Mouse (Mus musculus): ENCODE measurements around the gene Msx2. TPM values are rescaled to one million over a fixed set of nuclear protein-coding genes. Genes with fewer than 3 reads are reported as not detected.

Msx2 gene
- polyA plus RNA-seq, 1 experiment from 2014 or later, result 0.70 TPM

DNA sequence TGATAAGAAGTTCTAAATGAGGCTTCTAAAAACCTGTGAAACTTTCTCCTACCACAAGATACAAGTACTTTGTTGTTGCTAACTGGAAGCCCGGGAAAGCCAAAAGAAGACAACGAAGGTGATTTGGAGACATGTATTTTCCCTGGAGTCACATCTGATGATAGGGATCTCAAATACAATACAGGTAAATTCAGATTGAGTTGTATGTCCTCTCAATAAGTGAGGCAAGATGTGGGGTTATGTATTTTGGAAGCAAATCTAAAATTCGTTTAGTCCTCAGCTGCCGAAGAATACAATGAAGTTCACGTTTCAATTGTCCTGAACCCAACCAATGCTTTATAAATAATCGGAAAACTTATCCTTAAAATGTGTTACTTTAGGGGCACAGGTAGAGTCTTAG, 1.6 kb upstream of the Msx2 start:
- no peak overlapping the region for H3K9ac ChIP-seq (replicated peaks)
- no peaks in the 10 kb centered on the region for H3K36me3 ChIP-seq
- H3K4me3 ChIP-seq, result no peak overlapping the region
- H3K9me3 ChIP-seq, result no peaks in the 10 kb centered on the region
- no peak overlapping the region for H3K27ac ChIP-seq (replicated peaks)
- no peak for ATAC-seq (replicated peaks)
- no peak overlapping the region for H3K4me2 ChIP-seq (replicated peaks)
- peaks cover 24% of the 10 kb centered on the region for H3K4me1 ChIP-seq
- peaks cover 96% of the 10 kb centered on the region for H3K27me3 ChIP-seq
- WGBS, result 11% methylated on average over 6 of the region's 6 CpGs

DNA sequence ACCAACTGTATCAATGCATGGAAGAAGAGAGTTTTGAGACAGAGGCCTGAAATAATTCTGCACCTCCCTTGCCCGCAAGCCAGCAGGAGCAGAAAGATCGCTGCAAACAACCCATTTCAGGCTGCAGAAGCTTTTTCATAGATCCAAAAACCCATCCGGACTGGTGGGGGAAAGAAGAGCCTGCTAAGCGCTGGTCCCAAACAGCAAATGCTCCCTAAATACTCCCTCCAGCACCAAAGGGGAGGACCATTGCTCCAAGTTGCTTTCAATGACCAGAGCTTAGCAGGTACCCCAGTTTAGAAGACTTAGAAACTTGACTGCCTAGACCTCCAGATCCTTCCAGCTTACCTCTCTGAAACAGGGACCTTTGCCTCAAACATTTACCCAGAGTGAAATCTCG, 1.1 kb upstream of the Msx2 start:
- Histone ChIP-seq H3K27me3 (peaks cover 96% of the 10 kb centered on the region), H3K4me3 (no peak overlapping the region), H3K36me3 (no peaks in the 10 kb centered on the region), H3K4me1 (peaks cover 24% of the 10 kb centered on the region), H3K9ac (replicated peaks) (no peak overlapping the region), H3K4me2 (replicated peaks) (no peak overlapping the region), H3K27ac (replicated peaks) (no peak overlapping the region), H3K9me3 (no peaks in the 10 kb centered on the region)
- ATAC-seq (replicated peaks), result no peak
- 10% methylated on average over 5 of the region's 5 CpGs for WGBS

DNA sequence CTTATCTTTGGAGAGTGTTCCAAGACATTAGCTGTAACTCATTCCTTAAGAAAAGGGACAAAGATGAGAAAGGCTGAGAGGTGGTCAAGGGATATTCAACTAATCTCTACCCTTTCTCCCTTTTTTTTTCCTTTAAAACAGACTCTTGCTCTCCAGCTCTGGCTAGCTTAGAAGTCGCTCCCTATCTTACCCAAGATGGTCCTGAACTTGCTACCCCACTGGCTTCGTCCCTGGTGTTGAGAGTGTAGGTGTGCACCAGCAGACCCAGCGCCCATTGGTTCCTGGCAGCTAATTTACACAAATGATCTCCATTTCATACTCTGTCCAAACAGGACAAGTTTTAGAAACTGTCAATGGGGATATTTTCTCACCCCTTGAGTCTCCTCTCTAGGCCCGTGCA, 417 bp upstream of the Msx2 start:
- Histone ChIP-seq H3K27ac (replicated peaks) (no peak overlapping the region), H3K9me3 (no peaks in the 10 kb centered on the region), H3K4me1 (peaks cover 24% of the 10 kb centered on the region), H3K4me3 (no peak overlapping the region), H3K4me2 (replicated peaks) (no peak overlapping the region), H3K36me3 (no peaks in the 10 kb centered on the region), H3K9ac (replicated peaks) (no peak overlapping the region), H3K27me3 (peaks cover 96% of the 10 kb centered on the region)
- 4% methylated on average over 4 of the region's 4 CpGs for whole genome bisulfite sequencing
- no peak for ATAC-seq (replicated peaks)

DNA sequence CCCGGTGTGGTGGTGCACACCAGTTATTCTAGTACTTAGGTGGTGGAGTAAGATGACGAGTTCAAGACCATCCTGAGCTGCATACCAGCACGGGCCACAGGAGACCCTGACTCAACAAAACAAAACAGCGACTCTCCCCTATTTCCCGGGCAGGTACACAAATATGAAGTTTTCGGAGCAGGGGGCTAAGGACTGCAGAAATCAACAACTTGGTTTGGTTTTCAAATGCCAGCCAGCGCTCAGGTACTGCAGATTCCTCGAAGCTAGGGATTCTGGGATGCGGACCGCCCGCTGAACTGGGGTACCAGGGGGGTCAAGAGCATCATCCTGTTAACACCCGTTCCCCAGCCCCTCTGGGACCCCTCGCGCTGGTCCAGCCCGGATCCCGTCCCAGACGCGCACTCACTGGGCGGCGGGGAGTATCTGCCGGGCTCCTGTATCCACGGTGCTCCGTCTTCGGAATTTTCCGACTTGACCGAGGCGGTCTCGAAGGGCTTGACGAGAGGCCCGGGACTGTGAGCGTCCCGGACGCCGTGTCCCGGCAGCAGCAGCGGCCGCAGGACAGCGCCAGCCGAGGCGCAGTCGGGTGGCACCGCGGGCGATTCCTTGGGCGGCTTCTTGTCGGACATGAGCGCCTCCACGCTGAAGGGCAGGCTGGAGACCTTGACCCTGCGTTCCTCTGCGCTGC, 804 bp downstream of the Msx2 start:
- Histone ChIP-seq H3K4me3 (peak overlapping the region; percentile 42), H3K9me3 (no peaks in the 10 kb centered on the region), H3K4me2 (replicated peaks) (peak overlapping the region; percentile 65), H3K9ac (replicated peaks) (0 out of 2 replicates have a peak overlapping the region, but pooled peaks have one; percentile 32), H3K27me3 (peaks cover 96% of the 10 kb centered on the region), H3K27ac (replicated peaks) (no peak overlapping the region), H3K4me1 (peaks cover 24% of the 10 kb centered on the region), H3K36me3 (no peaks in the 10 kb centered on the region)
- no peak; the same call in 1 of the 2 replicates for ATAC-seq (replicated peaks)
- WGBS, result under 1% methylated on average over 50 of the region's 50 CpGs

DNA sequence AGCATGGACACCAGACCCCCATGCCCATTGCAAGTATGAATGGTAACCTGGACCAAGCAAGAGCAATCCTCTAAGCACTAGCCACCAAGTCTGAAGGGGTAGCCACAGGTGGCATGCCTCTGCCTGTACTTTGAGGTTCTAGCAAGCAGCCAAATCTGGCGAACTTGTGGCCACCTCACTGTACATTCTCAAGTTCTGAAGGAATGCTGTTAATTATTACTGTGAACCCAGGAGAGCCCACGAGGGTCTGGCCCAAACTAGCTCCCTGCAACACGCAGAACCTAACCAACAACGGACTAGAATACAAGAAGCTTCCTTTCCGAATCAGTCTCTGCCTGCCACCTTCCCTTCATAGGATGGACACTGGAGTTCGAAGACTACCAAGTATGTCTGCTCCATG, 1.5 kb downstream of the Msx2 start:
- Histone ChIP-seq H3K27ac (replicated peaks) (no peak overlapping the region), H3K36me3 (no peaks in the 10 kb centered on the region), H3K9me3 (no peaks in the 10 kb centered on the region), H3K4me2 (replicated peaks) (no peak overlapping the region), H3K4me3 (no peak overlapping the region), H3K27me3 (peaks cover 96% of the 10 kb centered on the region), H3K4me1 (peaks cover 23% of the 10 kb centered on the region), H3K9ac (replicated peaks) (no peak overlapping the region)
- WGBS, result 9% methylated on average over 6 of the region's 6 CpGs
- no peak for ATAC-seq (replicated peaks)

DNA sequence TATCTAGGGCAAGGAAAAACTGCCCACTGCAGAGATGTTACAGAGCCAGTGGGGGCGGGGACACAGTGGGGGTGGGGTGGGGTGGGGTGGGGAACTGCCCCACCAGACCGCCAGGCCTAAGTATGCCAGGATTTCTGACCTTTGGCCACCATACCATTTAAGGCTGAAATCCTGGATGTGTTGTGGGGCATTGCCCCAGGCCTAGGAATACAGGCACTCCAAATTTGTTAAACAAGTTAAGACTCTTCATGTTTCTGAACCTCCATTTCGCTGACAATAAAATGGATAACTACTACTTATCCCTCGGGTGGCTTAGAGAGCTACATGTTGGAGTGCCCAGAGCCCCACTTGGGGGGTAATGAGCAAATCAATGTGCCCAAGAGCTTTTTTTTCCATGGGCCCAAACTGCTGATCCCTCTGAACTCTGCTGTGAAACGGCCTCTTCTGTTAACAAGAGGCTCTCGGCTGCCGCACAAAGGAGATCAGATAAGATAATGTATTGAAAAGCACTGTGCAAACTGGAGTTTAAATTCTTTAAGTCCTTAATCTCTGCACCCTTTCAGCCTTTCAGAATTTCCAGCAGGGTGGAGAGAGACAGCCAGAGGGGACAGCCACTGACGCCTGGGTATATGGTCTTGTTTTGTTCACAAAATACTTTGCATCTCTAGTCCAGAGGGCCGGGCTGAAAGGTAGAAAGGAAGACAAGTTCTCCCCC, 2.3 kb downstream of the Msx2 start:
- Histone ChIP-seq H3K4me2 (replicated peaks) (no peak overlapping the region), H3K9me3 (no peaks in the 10 kb centered on the region), H3K9ac (replicated peaks) (no peak overlapping the region), H3K4me3 (no peak overlapping the region), H3K27ac (replicated peaks) (no peak overlapping the region), H3K4me1 (peaks cover 15% of the 10 kb centered on the region), H3K36me3 (no peaks in the 10 kb centered on the region), H3K27me3 (peaks cover 94% of the 10 kb centered on the region)
- WGBS, result 8% methylated on average over 9 of the region's 9 CpGs
- ATAC-seq (replicated peaks), result no peak

DNA sequence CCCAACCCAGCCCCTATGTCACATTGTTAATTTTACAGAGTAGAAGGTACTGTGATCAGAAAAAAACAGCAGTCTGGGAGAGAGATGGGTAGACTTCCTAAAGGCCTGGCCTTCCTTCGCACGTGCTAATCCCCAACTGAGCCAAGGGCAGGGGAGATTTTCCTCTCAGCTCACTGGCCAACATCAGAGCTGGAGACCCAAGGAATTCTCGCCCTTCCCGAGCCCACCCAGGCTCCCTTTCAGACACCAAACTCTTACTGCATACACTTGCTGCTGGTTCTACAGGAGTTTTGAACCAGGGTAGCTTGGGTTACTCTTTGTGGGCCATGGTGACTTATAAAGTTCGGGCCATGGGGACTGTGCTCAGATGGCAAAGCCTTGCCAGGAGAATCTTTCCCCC, 3.1 kb downstream of the Msx2 start:
- ATAC-seq (replicated peaks), result no peak
- H3K4me3 ChIP-seq, result no peak overlapping the region

DNA sequence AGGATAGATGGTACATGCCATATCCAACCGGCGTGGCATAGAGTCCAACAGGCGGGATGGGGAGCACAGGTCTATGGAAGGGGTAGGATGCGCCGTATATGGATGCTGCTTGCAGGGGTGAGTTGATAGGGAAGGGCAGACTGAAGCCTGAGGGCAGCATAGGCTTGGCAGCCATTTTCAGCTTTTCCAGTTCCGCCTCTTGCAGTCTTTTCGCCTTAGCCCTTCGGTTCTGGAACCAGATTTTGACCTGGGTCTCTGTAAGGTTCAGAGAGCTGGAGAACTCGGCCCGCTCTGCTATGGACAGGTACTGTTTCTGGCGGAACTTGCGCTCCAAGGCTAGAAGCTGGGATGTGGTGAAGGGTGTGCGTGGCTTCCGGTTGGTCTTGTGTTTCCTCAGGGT, 4.7 kb downstream of the Msx2 start:
- Histone ChIP-seq H3K36me3 (no peaks in the 10 kb centered on the region), H3K9me3 (no peaks in the 10 kb centered on the region), H3K4me1 (peaks cover 19% of the 10 kb centered on the region), H3K4me3 (no peak overlapping the region), H3K9ac (replicated peaks) (no peak overlapping the region), H3K27me3 (peaks cover 95% of the 10 kb centered on the region), H3K4me2 (replicated peaks) (no peak overlapping the region), H3K27ac (replicated peaks) (no peak overlapping the region)
- WGBS, result 15% methylated on average over 14 of the region's 14 CpGs
- no peak for ATAC-seq (replicated peaks)

More for the DNA sequence above, 3.1 kb downstream of the Msx2 start:
- no peak overlapping the region for H3K27ac ChIP-seq (replicated peaks)
- no peaks in the 10 kb centered on the region for H3K9me3 ChIP-seq
- 19% methylated on average over 5 of the region's 5 CpGs for WGBS
- H3K36me3 ChIP-seq, result no peaks in the 10 kb centered on the region
- H3K4me1 ChIP-seq, result peaks cover 14% of the 10 kb centered on the region
- no peak overlapping the region for H3K9ac ChIP-seq (replicated peaks)
- H3K4me2 ChIP-seq (replicated peaks), result no peak overlapping the region
- peaks cover 94% of the 10 kb centered on the region for H3K27me3 ChIP-seq

DNA sequence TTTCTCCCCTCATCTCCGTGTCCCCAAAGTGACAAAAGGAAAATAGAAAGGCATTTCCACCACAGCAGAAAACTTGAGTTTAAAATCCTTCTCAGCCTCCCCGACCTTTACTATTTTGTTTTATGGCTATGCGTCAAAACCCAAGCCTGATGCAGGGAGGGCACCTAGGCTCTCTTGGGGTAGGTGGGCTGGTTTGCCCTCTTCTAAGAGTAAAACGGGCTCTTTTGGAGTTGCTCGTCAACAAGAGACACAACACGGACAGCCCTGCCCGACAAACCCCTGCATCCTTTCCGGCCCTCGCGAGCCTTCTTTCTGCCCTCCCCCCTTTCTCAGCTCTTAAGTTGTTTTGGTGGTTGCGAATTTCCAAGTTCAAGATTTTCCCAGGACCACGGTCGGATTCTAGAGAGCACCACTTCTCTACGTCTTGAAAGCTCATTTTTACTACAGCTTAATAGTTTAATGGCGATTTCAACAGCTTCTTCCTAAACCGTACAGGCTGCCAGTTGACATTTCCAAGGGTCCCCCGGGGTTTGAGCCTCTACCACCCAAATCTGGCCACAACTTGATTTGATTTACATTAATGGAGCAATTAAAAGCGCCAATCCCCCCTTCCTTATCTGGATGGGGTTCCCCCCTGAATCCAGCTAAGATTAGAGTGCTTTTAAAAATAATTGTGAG, 6.5 kb downstream of the Msx2 start:
- Histone ChIP-seq H3K4me2 (replicated peaks) (no peak overlapping the region), H3K4me3 (no peak overlapping the region)
- no peak for ATAC-seq (replicated peaks)

DNA sequence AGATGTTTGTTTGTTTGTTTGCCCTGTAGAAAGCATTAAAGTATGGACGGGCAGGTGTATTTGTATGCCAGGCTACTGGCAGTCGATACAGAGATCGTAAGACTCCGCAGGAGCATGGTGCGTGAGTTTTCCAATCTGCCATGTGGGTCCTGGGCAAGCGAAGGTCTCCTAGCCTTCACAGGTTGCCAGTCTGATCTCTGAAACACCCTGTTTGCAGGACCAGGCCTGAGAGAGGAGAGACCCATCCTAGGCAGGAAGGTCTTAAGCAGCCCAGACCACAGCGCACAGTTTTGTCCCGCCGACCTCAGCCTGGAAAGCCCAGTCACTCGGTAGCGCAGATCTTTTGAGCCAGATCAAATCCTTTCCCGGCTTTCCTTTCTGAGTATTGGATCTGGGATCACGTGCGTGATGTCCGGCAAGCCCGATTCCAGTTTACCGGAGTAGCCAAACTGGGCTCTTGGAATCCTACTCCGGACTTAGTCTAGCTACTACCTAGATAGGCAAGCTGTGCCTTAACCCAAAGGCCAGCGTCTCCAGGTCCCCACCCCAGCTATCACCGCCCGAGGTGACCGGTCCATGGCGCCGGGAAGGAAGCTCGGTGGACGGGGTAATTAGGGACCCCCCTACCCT, 7.6 kb downstream of the Msx2 start:
- ATAC-seq (replicated peaks), result no peak
- H3K4me1 ChIP-seq, result peaks cover 22% of the 10 kb centered on the region
- no peak overlapping the region for H3K27ac ChIP-seq (replicated peaks)
- H3K9ac ChIP-seq (replicated peaks), result no peak overlapping the region
- no peaks in the 10 kb centered on the region for H3K36me3 ChIP-seq
- peaks cover 95% of the 10 kb centered on the region for H3K27me3 ChIP-seq
- 1% methylated on average over 26 of the region's 26 CpGs for whole genome bisulfite sequencing
- H3K4me2 ChIP-seq (replicated peaks), result no peak overlapping the region
- H3K4me3 ChIP-seq, result no peak overlapping the region
- H3K9me3 ChIP-seq, result no peaks in the 10 kb centered on the region

More for the DNA sequence above, 6.5 kb downstream of the Msx2 start:
- WGBS, result 3% methylated on average over 18 of the region's 18 CpGs
- Histone ChIP-seq H3K36me3 (no peaks in the 10 kb centered on the region), H3K4me1 (peaks cover 22% of the 10 kb centered on the region), H3K27me3 (peaks cover 95% of the 10 kb centered on the region), H3K9ac (replicated peaks) (no peak overlapping the region), H3K9me3 (no peaks in the 10 kb centered on the region), H3K27ac (replicated peaks) (no peak overlapping the region)

DNA sequence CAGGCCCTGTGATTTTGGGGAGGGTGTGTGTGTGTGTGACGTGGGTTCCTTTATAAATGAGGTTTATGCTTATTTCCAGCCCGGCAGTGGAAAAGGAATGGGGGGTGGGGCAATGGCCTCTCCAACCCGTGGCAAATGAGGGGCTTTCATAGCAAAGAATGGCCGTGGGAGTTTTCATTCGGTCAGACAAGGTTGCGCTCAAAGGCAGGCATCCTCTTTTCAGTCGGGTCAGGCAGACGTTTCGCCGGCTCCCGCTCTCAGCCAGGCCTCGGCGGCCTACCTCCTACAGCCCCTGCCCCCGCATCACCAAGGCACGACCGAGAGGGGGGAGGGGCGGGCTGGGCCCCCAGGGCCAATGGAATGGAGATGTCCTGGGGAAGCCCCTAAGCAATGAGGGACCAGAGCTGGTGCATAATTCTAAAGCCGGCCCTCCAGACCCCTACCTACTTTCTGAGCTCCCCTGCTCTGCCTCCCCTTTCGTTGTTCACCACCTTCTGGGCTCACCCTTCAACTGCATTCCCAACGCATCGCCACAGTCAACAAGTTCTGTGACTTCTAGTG, 8.4 kb downstream of the Msx2 start:
- no peak overlapping the region for H3K4me2 ChIP-seq (replicated peaks)
- no peak for ATAC-seq (replicated peaks)
- 1% methylated on average over 21 of the region's 21 CpGs for WGBS
- H3K27me3 ChIP-seq, result peaks cover 92% of the 10 kb centered on the region
- H3K36me3 ChIP-seq, result no peaks in the 10 kb centered on the region
- no peak overlapping the region for H3K4me3 ChIP-seq
- no peak overlapping the region for H3K27ac ChIP-seq (replicated peaks)
- peaks cover 22% of the 10 kb centered on the region for H3K4me1 ChIP-seq
- no peak overlapping the region for H3K9ac ChIP-seq (replicated peaks)
- no peaks in the 10 kb centered on the region for H3K9me3 ChIP-seq

DNA sequence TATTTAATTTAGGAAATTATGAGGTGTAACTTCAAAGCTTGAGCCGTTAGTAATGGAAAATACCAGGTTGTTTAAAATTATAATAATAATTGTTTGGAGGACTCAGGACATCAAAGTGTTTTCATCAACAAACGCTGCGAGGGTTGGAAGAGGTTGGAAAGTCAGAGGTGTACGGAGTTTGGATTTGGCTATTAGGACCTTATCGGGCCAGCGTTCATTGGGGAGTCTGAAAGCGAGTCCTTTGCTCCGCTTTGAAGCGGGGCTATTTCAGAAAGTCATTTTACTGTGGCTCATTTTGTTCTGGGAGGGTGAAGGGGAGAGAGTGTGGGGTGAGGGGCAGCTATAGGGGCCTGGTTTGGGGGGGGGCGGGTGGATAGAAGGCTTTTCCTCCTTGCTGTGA, 8.9 kb downstream of the Msx2 start:
- Histone ChIP-seq H3K4me2 (replicated peaks) (no peak overlapping the region), H3K9me3 (no peaks in the 10 kb centered on the region), H3K9ac (replicated peaks) (no peak overlapping the region), H3K4me3 (no peak overlapping the region), H3K27ac (replicated peaks) (no peak overlapping the region), H3K4me1 (peaks cover 22% of the 10 kb centered on the region), H3K27me3 (peaks cover 86% of the 10 kb centered on the region), H3K36me3 (no peaks in the 10 kb centered on the region)
- 3% methylated on average over 10 of the region's 10 CpGs for WGBS
- ATAC-seq (replicated peaks), result no peak

Measured in forebrain, embryonic 15.5 days (tissue).